Mouse (Mus musculus) heart, adult 18-20 months (tissue): ENCODE measurements around the gene Mcm10. TPM values are rescaled to one million over a fixed set of nuclear protein-coding genes. Genes with fewer than 3 reads are reported as not detected.
"Not testable (repeated sequence)": the region's sequence is repeated elsewhere in the genome, so short reads cannot be mapped to it uniquely, and the experiment has no call there.

Source experiments
- DNase-seq, 2 experiments: peaks; one replicate each; pipeline ENCODE4 v3.0.0; 2021 to 2022; ENCODE audit warnings: mixed read lengths in 1 of 2
- total RNA-seq, 2 experiments: library from RNA; stranded (reverse); gene quantifications; 2 replicates each; pipeline ENCODE4 v1.2.3; 2021

The Mcm10 gene
- total RNA-seq, 2 experiments from 2014 or later: 0.46 to 0.82 TPM

DNA sequence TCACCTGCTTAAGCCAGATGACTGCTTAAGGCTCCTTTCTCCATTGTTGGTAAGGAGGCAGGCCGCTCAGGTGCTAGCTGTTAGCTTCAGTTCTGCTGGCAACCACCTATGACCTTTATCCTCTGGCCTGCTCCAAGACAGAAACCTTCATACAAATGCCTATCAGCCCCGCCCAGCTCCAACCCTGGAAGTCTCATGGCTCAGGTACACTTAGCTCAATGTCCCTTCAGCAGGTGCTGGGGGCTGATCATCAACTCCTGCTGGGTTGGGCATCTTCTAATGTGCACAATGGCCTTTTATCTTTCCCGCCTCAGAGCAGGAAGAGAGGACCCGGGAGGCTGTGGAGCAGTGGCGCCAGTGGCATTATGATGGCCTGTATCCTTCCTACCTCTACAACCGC, 27.6 kb downstream of the Mcm10 start:
- DNase-seq: no peak

DNA sequence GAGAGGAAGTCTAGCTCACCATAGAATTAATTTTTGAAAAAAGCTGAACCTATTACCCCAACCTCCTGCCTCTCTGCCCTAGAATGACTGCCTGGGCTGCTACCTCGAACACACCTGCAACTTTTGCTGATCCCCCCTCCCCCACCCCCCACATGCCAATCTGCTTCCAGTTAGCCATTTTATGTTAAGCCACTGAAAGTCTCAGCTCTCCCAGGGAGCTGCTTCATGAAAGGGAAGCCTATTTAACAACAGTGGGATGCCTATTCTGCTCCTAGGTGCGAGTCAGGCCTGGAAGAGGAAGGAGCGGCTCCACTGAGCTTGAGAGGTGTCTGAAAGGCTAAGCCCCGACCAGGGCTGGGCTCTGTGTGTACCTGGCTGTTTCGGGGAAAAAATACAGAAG, 28.6 kb downstream of the Mcm10 start:
- no peak for DNase-seq

DNA sequence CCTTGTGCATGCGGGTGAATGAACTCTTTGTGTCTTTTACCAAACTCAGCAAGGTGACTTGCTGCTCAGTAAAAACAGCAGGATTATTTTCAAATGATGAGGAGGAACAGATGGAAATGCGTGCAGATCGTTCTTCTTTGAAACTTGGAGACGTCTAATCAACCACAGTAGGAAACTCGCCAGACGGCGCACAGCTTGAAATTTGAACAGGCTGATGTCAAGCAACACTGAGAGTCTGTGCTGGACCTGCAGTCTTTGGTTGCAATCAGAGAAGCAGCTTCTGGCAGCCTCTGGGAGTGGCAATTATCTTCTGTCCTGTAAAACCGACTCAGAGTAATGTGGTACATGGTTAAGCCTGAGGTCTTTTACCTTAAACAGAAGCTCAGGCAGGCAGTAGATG, 34.5 kb downstream of the Mcm10 start:
- DNase-seq: no peak

DNA sequence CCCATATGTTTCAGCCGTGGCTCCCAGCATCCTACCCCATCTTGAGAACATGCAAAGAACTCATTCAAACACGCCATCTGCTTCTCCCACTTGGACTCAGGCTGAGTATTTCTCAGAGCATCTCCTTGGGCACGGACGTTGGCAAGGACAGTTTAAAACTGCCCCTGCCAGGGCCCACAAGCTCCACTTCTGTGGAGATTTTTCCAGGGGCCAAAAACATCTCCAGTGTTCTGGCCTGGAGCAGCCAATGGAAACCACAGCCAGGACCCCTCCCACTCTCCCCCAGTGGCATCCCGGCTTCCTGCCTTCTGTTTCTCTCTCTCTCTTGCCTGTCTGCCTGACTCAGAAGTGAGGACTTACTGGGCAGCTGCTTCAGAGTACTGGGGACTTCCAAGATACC, 36.8 kb downstream of the Mcm10 start, which contains the start of gene Ucma:
Gene Ucma, plus strand, starts transcription at position 316 of the 400 bp plus-strand sequence.
- DNase-seq: no peak

DNA sequence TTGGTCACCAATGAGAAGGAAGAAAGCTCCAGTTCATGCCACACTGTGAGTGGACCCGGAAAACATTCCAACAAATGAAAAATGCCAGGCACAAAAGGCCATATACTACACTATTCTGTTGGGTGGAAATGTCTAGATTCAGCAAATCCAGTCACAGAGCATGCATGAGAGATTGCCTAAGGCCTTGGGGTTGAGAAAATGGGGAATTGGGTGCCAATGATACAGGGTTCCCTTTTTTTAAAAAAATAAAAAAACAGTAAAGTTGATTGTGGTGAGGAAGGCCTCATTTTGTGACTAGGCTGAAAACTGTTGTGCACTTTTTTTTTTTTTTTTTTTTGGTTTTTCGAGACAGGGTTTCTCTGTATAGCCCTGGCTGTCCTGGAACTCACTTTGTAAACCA, 43.5 kb downstream of the Mcm10 start:
- DNase-seq: no peak

DNA sequence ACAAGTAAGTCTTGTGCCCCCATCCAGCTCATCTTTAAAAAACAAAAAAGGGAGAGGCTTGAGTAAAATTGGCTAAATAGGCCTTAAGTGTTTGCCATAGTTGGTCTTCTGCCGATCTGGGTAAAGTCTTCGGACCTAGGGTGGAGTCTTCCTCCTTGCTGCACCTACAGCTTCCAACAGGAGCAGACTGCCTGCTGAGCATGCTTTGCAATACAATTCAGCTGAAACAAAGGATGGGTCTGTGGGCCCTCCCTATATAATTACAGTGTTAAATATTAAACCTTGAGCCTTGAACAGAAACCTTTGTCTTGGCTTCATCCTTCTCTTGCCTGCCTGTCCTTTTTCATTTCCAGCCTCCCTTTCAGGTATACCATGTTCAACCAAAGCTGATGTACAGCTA, 44.8 kb downstream of the Mcm10 start:
- no peak for DNase-seq

DNA sequence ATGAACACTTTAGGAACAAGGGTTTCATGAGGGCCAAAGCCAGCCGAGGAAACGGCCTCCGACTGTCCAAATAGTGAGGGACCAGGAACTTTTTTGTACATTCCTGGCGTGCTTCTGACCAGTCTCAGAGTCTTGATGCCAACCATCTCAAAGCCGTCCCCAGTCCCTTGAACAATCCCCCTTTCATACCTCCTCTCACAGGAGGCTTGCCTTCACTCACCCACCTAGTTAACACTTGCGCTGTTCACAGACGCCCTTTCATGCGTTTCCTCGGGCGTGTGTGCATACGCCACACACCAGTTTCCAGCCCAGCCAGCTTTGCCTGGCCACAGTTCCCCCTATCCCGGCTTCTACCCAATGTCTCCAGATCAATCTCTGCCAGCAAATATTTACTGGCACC, 54.6 kb downstream of the Mcm10 start:
- no peak for DNase-seq

DNA sequence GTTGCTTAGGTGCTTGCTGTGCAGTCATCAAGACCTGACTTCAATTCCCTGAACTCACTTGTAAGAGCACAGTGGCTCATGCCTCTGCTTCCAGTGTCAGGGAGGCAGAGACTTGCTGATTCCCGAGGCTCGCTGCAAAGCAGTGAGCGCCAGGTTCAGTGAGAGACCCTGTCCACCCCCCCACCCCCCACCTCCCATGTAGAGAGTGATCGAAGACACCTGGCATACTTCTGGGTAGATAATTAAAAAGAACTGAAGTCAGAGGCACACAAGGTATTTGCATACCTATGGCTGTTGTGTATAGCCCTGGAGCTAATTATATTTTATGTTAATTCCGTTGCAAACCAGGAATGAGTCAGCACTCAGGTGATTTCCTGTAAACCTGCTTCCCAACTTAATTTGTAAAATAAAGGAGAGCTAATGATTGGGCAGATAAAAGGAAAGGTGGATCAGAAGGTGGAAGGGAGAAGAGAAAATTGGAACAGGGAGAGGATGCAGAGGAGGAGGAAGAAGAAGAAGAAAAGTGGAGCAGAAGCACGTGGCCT, 58.3 kb downstream of the Mcm10 start:
- DNase-seq: no peak

DNA sequence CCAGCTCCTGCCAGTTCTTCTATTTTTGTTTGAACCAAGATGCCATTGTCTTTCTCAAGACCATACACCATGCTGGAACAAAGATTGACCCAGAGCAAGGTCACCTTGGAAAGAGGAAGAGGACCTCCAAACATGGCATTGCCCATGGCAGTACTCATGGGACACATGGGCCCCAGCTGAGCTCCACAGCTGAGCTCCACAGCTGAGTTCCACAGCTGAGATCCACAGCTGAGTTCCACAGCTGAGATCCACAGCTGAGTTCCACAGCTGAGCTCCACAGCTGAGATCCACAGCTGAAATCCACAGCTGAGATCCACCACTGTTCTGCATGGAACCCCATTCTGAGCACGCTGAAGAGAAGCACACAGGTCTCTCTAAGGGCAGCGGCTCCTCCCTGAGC, 61.6 kb downstream of the Mcm10 start:
- DNase-seq: no peak

DNA sequence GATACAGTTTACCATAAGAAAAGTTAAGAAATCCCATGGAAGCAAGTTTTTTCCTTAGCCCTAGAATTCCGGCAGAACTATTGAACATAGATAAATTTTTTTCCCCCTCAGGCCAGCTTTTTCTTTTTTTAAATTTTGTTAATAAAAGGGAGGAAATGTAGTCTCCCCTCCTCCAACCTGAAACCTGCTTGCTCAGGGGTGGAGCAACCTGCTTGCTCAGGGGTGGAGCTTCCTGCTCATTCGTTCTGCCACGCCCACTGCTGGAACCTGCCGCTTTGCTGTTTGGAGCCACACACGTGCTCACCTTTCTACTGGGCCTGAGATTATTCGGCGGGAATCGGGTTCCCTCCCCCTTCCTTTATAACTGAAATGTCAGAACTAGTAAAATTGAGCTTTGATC, 62.9 kb downstream of the Mcm10 start:
- not testable (repeated sequence) for DNase-seq

DNA sequence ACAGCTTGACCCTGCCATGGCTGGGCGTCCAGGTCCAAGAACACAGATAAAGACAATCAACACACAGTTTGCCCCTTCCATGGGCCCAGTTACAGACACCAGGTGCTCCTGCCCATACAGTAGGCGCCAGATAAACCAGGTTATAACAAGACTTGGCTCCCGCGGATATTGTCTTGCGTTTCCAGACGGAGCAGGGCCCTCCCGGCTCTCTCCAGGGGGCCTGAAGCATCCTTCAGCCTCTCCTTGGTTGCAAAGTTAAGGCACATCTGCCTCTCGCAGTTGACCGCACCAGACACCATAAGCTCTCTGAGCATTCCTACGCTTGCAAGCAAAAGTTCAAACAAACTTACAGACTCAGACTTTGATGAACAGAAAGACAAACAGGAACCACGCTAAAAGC, 71.7 kb downstream of the Mcm10 start:
- no peak for DNase-seq

Other genes with a start within 250 kb of the Mcm10 start
- 10 to 100 TPM; 12.0 to 13.0 TPM for gene Sephs1, start 131.2 kb downstream of the Mcm10 start, total RNA-seq
- 100 to 1,000 TPM; 810 to 890 TPM for gene Phyh, start 93.8 kb downstream of the Mcm10 start, total RNA-seq
- gene Ucma, start 36.7 kb downstream of the Mcm10 start, total RNA-seq: under 1 TPM in 1 of 2 experiments, not detected in 1; 0.80 TPM
- gene Optn, start 51.3 kb upstream of the Mcm10 start, total RNA-seq: 100 to 1,000 TPM in 1 of 2 experiments, 10 to 100 TPM in 1; 88.3 to 107 TPM
- 1 to 10 TPM; 2.9 to 4.7 TPM for gene Ccdc3, start 125.0 kb upstream of the Mcm10 start, total RNA-seq